Mouse (Mus musculus): ENCODE measurements around the gene Acvr1b. TPM values are rescaled to one million over a fixed set of nuclear protein-coding genes. Genes with fewer than 3 reads are reported as not detected.

Acvr1b gene
- total and polyA plus RNA-seq, 3 experiments: 2.7 to 4.8 (median 2.9) TPM

GRCm38 (mm10) chr15:101241853-101242252 lies 68.0 kb downstream of the Acvr1b start:
- H3K4me2 ChIP-seq (ENCODE audit: insufficient read depth, low read depth, poor library complexity, severe bottlenecking): no peak overlapping the region
- H3K4me1 ChIP-seq (ENCODE audit: control insufficient read depth in 1 of 2, insufficient read depth in 2 of 2): peaks cover 0 to 39% of the 10 kb centered on the region in 2 experiments; a peak in 3 of 4 replicates
- no peak overlapping the region for H3K4me3 ChIP-seq (replicated peaks in 1 of 3; ENCODE audit: low read depth in 2 of 3, low read length in 2 of 3, poor library complexity in 1 of 3)
- in situ Hi-C loops (cut with MboI; ENCODE audit: low pct_ligation_motif_present, low pct_unique_long_range_greater_than_20kb, low sequenced_read_pairs) (loop anchor here (5.0 kb wide), 1 partner anchor 35 kb away; no protein-coding TSS in a partner anchor), dilution Hi-C loops (cut with MboI; ENCODE audit: extremely low pct_ligation_motif_present, extremely low pct_unique_long_range_greater_than_20kb, low sequenced_read_pairs) (no loop called here)
- DNase-seq (ENCODE audit: extremely low read depth): no peak
- TF ChIP-seq MAZ (IDR thresholded peaks at IDR 0.05; ENCODE audit: low read depth, low read length) (no peak), ZNF384 (IDR thresholded peaks at IDR 0.05; ENCODE audit: low read depth, low read length) (no peak), HCFC1 (IDR thresholded peaks at IDR 0.05; ENCODE audit: low read depth, low read length) (no peak)
- H3K9me3 ChIP-seq (replicated peaks; ENCODE audit: low read length): no peaks in the 10 kb centered on the region
- no peak overlapping the region for H3K9ac ChIP-seq (ENCODE audit: insufficient read depth, low read depth)
- no peaks in the 10 kb centered on the region for H3K36me3 ChIP-seq (replicated peaks in 1 of 2; ENCODE audit: control insufficient read depth in 1 of 2, insufficient read depth in 1 of 2, low read length in 1 of 2)
- H3K27me3 ChIP-seq (replicated peaks): peaks cover 26% of the 10 kb centered on the region
- H3K27ac ChIP-seq (ENCODE audit: insufficient read depth, low read depth): no peak overlapping the region
- no peaks in the 10 kb centered on the region for H3K79me2 ChIP-seq (replicated peaks; ENCODE audit: control insufficient read depth, extremely low read depth, insufficient read depth, poor library complexity, severe bottlenecking)

DNA sequence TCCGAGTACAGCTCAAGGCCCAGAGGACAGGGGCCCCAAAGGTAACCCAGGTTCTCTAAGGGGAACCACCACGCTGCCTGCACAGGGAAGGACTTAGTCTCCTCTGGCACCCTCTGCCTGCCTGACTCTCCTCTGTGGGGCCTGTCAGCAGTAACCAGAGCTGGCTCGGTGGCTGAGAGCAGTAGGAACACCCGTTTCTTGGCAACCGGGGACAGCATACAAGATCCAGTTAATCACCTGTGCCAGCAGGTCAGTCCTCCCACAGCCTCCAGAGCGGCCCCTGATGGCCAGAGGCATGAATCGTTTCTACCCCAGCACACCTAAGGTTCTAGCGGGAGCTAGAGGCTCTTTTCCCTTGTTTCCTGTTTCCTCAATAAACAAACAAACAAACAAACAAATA lies 68.8 kb downstream of the Acvr1b start:
- H3K9me3 ChIP-seq (replicated peaks; ENCODE audit: low read length): no peaks in the 10 kb centered on the region
- no peaks in the 10 kb centered on the region for H3K36me3 ChIP-seq (replicated peaks in 1 of 2; ENCODE audit: control insufficient read depth in 1 of 2, insufficient read depth in 1 of 2, low read length in 1 of 2)
- dilution Hi-C loops (cut with MboI; ENCODE audit: extremely low pct_ligation_motif_present, extremely low pct_unique_long_range_greater_than_20kb, low sequenced_read_pairs) (no loop called here), in situ Hi-C loops (cut with MboI; ENCODE audit: low pct_ligation_motif_present, low pct_unique_long_range_greater_than_20kb, low sequenced_read_pairs) (loop anchor here (5.0 kb wide), 1 partner anchor 35 kb away; no protein-coding TSS in a partner anchor)
- no peak overlapping the region for H3K27ac ChIP-seq (ENCODE audit: insufficient read depth, low read depth)
- H3K4me1 ChIP-seq (ENCODE audit: control insufficient read depth in 1 of 2, insufficient read depth in 2 of 2): peaks cover 3 to 39% of the 10 kb centered on the region in 2 experiments
- no peaks in the 10 kb centered on the region for H3K79me2 ChIP-seq (replicated peaks; ENCODE audit: control insufficient read depth, extremely low read depth, insufficient read depth, poor library complexity, severe bottlenecking)
- H3K27me3 ChIP-seq (replicated peaks): peaks cover 24% of the 10 kb centered on the region
- H3K4me3 ChIP-seq (replicated peaks in 1 of 3; ENCODE audit: low read depth in 2 of 3, low read length in 2 of 3, poor library complexity in 1 of 3): no peak overlapping the region
- H3K4me2 ChIP-seq (ENCODE audit: insufficient read depth, low read depth, poor library complexity, severe bottlenecking): no peak overlapping the region
- DNase-seq (ENCODE audit: extremely low read depth): no peak
- no peak overlapping the region for H3K9ac ChIP-seq (ENCODE audit: insufficient read depth, low read depth)
- TF ChIP-seq POLR2AphosphoS2 (IDR thresholded peaks at IDR 0.05; ENCODE audit: low read depth, low read length) (no peak), POLR2A (IDR thresholded peaks at IDR 0.05; ENCODE audit: low read depth, low read length) (no peak), CTCF (conservative IDR thresholded peaks at IDR 0.05 in 1 of 2, IDR thresholded peaks at IDR 0.05 in 1 of 2; ENCODE audit: low read depth in 2 of 2, low read length in 2 of 2) (peak in 1 of 2 experiments; percentile 36; a peak in 1 of 4 replicates)

GRCm38 (mm10) chr15:101244012-101244411 lies 70.1 kb downstream of the Acvr1b start:
- no peak overlapping the region for H3K27ac ChIP-seq (ENCODE audit: insufficient read depth, low read depth)
- no peaks in the 10 kb centered on the region for H3K36me3 ChIP-seq (replicated peaks in 1 of 2; ENCODE audit: control insufficient read depth in 1 of 2, insufficient read depth in 1 of 2, low read length in 1 of 2)
- peaks cover 22% of the 10 kb centered on the region for H3K27me3 ChIP-seq (replicated peaks)
- no peaks in the 10 kb centered on the region for H3K79me2 ChIP-seq (replicated peaks; ENCODE audit: control insufficient read depth, extremely low read depth, insufficient read depth, poor library complexity, severe bottlenecking)
- H3K4me2 ChIP-seq (ENCODE audit: insufficient read depth, low read depth, poor library complexity, severe bottlenecking): no peak overlapping the region
- no peak overlapping the region for H3K9ac ChIP-seq (ENCODE audit: insufficient read depth, low read depth)
- in situ Hi-C loops (cut with MboI; ENCODE audit: low pct_ligation_motif_present, low pct_unique_long_range_greater_than_20kb, low sequenced_read_pairs) (loop anchor here (5.0 kb wide), 1 partner anchor 33 kb away; no protein-coding TSS in a partner anchor), dilution Hi-C loops (cut with MboI; ENCODE audit: extremely low pct_ligation_motif_present, extremely low pct_unique_long_range_greater_than_20kb, low sequenced_read_pairs) (no loop called here)
- H3K4me1 ChIP-seq (ENCODE audit: control insufficient read depth in 1 of 2, insufficient read depth in 2 of 2): peaks cover 3 to 46% of the 10 kb centered on the region in 2 experiments
- no peak for DNase-seq (ENCODE audit: extremely low read depth)
- H3K9me3 ChIP-seq (replicated peaks; ENCODE audit: low read length): peaks cover 5% of the 10 kb centered on the region
- H3K4me3 ChIP-seq (replicated peaks in 1 of 3; ENCODE audit: low read depth in 2 of 3, low read length in 2 of 3, poor library complexity in 1 of 3): no peak overlapping the region
- no peak for TF ChIP-seq POLR2AphosphoS2 (IDR thresholded peaks at IDR 0.05; ENCODE audit: low read depth, low read length)
- TF ChIP-seq GABPA (IDR thresholded peaks at IDR 0.05; ENCODE audit: insufficient replicate concordance, low read depth, low read length): no peak
- no peak for TF ChIP-seq CTCF (conservative IDR thresholded peaks at IDR 0.05 in 1 of 2, IDR thresholded peaks at IDR 0.05 in 1 of 2; ENCODE audit: low read depth in 2 of 2, low read length in 2 of 2)
- TF ChIP-seq UBTF (IDR thresholded peaks at IDR 0.05; ENCODE audit: low read depth, low read length): no peak
- no peak for TF ChIP-seq CHD1 (IDR thresholded peaks at IDR 0.05; ENCODE audit: low read depth, low read length)
- TF ChIP-seq SMC3 (IDR thresholded peaks at IDR 0.05; ENCODE audit: low read depth, low read length): no peak
- no peak for TF ChIP-seq CHD2 (IDR thresholded peaks at IDR 0.05; ENCODE audit: low read length)
- TF ChIP-seq MAZ (IDR thresholded peaks at IDR 0.05; ENCODE audit: low read depth, low read length): no peak
- TF ChIP-seq EP300 (IDR thresholded peaks at IDR 0.05; ENCODE audit: low read length): no peak
- no peak for TF ChIP-seq ZMIZ1 (IDR thresholded peaks at IDR 0.05; ENCODE audit: low read depth, low read length)
- TF ChIP-seq SIN3A (IDR thresholded peaks at IDR 0.05; ENCODE audit: low read length): no peak
- TF ChIP-seq RCOR1 (conservative IDR thresholded peaks at IDR 0.05; ENCODE audit: low read depth, low read length): no peak
- TF ChIP-seq POLR2A (IDR thresholded peaks at IDR 0.05; ENCODE audit: low read depth, low read length): no peak
